Mouse (Mus musculus): ENCODE measurements around the gene Itpkc. TPM values are rescaled to one million over a fixed set of nuclear protein-coding genes. Genes with fewer than 3 reads are reported as not detected.
A peak's percentile ranks its signal among the peaks of the same experiment; 100 is the strongest.

Gene Itpkc
- polyA plus RNA-seq, 1 experiment from 2014 or later = 10.3 TPM

DNA sequence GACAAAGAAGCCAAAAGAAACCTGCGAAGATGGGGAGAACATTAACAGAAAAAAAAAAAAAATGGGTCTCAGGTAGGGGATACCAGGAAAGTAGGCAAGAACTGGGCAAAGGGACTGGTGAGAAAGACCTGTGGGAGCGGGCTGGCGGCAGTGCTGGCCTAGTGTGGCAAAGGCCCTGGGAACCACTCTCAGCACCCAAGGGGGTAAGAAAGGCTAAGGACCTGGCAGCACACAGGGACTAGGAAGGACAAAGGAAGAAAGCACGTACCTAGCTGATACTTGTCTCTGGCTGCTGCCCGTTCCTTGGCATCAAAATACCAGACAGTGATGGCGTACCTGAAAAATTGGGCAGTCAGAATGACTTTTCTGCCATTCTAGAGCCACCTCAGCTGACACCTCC, 69.2 kb downstream of the Itpkc start:
- Histone ChIP-seq H3K27ac (ENCODE audit: low read length) (no peak overlapping the region), H3K4me1 (ENCODE audit: control insufficient read depth, insufficient read depth, low read length) (peaks cover 38% of the 10 kb centered on the region), H3K27me3 (ENCODE audit: control insufficient read depth, insufficient read depth, low read length) (no peaks in the 10 kb centered on the region), H3K36me3 (ENCODE audit: control insufficient read depth, insufficient read depth, low read length) (peaks cover 21% of the 10 kb centered on the region), H3K4me3 (replicated peaks; ENCODE audit: low read length) (no peak overlapping the region), H3K9me3 (replicated peaks; ENCODE audit: control insufficient read depth, low read length) (no peaks in the 10 kb centered on the region), H3K4me2 (ENCODE audit: low read depth, low read length) (no peak overlapping the region), H3K9ac (ENCODE audit: low read length) (no peak overlapping the region)
- 97% methylated on average over 6 of the region's 6 CpGs for WGBS
- no peak for ATAC-seq (ENCODE audit: insufficient read depth, low FRiP score)

DNA sequence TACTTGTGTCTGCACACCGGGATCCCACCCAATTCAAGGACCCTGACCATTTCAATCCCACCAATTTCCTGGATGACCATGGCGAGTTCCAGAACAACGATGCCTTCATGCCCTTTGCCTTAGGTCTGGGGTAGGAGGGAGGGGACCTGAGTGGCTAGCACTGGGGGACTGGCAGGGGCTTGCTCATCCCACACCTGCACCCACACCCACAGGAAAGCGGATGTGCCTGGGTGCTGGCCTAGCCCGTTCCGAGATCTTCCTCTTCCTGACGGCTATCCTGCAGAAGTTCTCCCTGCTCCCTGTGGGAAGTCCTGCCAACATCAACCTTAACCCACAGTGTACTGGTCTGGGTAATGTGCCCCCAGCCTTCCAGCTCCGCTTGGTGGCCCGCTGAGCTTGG, 70.3 kb downstream of the Itpkc start:
- WGBS = 93% methylated on average over 9 of the region's 9 CpGs
- ATAC-seq (ENCODE audit: insufficient read depth, low FRiP score) = no peak

More for the DNA sequence above, 70.3 kb downstream of the Itpkc start:
- Histone ChIP-seq H3K4me3 (replicated peaks; ENCODE audit: low read length) (no peak overlapping the region), H3K4me2 (ENCODE audit: low read depth, low read length) (no peak overlapping the region), H3K9me3 (replicated peaks; ENCODE audit: control insufficient read depth, low read length) (no peaks in the 10 kb centered on the region), H3K27me3 (ENCODE audit: control insufficient read depth, insufficient read depth, low read length) (no peaks in the 10 kb centered on the region), H3K36me3 (ENCODE audit: control insufficient read depth, insufficient read depth, low read length) (peaks cover 21% of the 10 kb centered on the region), H3K27ac (ENCODE audit: low read length) (no peak overlapping the region), H3K4me1 (ENCODE audit: control insufficient read depth, insufficient read depth, low read length) (peaks cover 28% of the 10 kb centered on the region), H3K9ac (ENCODE audit: low read length) (no peak overlapping the region)

MicroRNA genes within 50 kb of the gene (microRNA counts, 519-probe panel; counts per million panel counts)
- not detected for microRNA mmu-miR-1191

Small RNAs within 50 kb of the gene (microRNA-seq; reads per million reads assigned to microRNA genes)
- gene Mir1191 (2.0 reads per million, percentile 7 among the genes with 10 or more reads in this experiment), gene Mir3101 (0.99 reads per million)

Other genes with a start within 250 kb of the Itpkc start
- gene Cyp2a12, start 199.6 kb downstream of the Itpkc start, polyA plus RNA-seq (2015; fragmentation: Nextera tagmentation; extraction: Ambion mirVana) = 0.14 and 0.22 TPM in 2 replicates
- 137 and 195 TPM in 2 replicates for gene Cyp2f2, start 108.8 kb downstream of the Itpkc start, polyA plus RNA-seq (2015; fragmentation: Nextera tagmentation; extraction: Ambion mirVana)
- 0.18 and 0.31 TPM in 2 replicates for gene Cyp2t4, start 74.9 kb downstream of the Itpkc start, polyA plus RNA-seq (2015; fragmentation: Nextera tagmentation; extraction: Ambion mirVana)
- 55.8 and 56.3 TPM in 2 replicates for gene Egln2, start 61.9 kb downstream of the Itpkc start, polyA plus RNA-seq (2015; fragmentation: Nextera tagmentation; extraction: Ambion mirVana)
- gene Rab4b, start 49.8 kb downstream of the Itpkc start, polyA plus RNA-seq (2015; fragmentation: Nextera tagmentation; extraction: Ambion mirVana) = 68.9 and 72.7 TPM in 2 replicates
- not detected in 2 replicates for gene Gm21983, start 47.6 kb downstream of the Itpkc start, polyA plus RNA-seq (2015; fragmentation: Nextera tagmentation; extraction: Ambion mirVana)
- gene Mia, start 47.5 kb downstream of the Itpkc start, polyA plus RNA-seq (2015; fragmentation: Nextera tagmentation; extraction: Ambion mirVana) = 8.0 and 9.3 TPM in 2 replicates
- gene BC024978, start 32.9 kb downstream of the Itpkc start, polyA plus RNA-seq (2015; fragmentation: Nextera tagmentation; extraction: Ambion mirVana) = 3.2 TPM in 2 replicates
- gene Snrpa, start 32.4 kb downstream of the Itpkc start, polyA plus RNA-seq (2015; fragmentation: Nextera tagmentation; extraction: Ambion mirVana) = 184 and 213 TPM in 2 replicates
- gene Coq8b, start 4.4 kb upstream of the Itpkc start, polyA plus RNA-seq (2015; fragmentation: Nextera tagmentation; extraction: Ambion mirVana) = 26.4 TPM in 2 replicates
- gene Numbl, start 29.8 kb upstream of the Itpkc start, polyA plus RNA-seq (2015; fragmentation: Nextera tagmentation; extraction: Ambion mirVana) = 13.7 and 15.8 TPM in 2 replicates
- gene Ltbp4, start 109.0 kb upstream of the Itpkc start, polyA plus RNA-seq (2015; fragmentation: Nextera tagmentation; extraction: Ambion mirVana) = 170 and 202 TPM in 2 replicates
- 41.0 and 41.7 TPM in 2 replicates for gene Shkbp1, start 127.4 kb upstream of the Itpkc start, polyA plus RNA-seq (2015; fragmentation: Nextera tagmentation; extraction: Ambion mirVana)
- 3.0 TPM in 1 of 2 replicates, not detected in the other for gene Gm20479, start 128.8 kb upstream of the Itpkc start, polyA plus RNA-seq (2015; fragmentation: Nextera tagmentation; extraction: Ambion mirVana)
- 0.50 and 0.57 TPM in 2 replicates for gene Sptbn4, start 219.0 kb upstream of the Itpkc start, polyA plus RNA-seq (2015; fragmentation: Nextera tagmentation; extraction: Ambion mirVana)
- 112 and 113 TPM in 2 replicates for gene Blvrb, start 219.3 kb upstream of the Itpkc start, polyA plus RNA-seq (2015; fragmentation: Nextera tagmentation; extraction: Ambion mirVana)
- gene Sertad3, start 245.1 kb upstream of the Itpkc start, polyA plus RNA-seq (2015; fragmentation: Nextera tagmentation; extraction: Ambion mirVana) = 38.1 and 39.4 TPM in 2 replicates